Mouse (Mus musculus) gastrocnemius, postnatal 14 days (tissue): Measurements from ENCODE around the gene Foxd4. TPM values are rescaled to one million over a fixed set of nuclear protein-coding genes. Genes with fewer than 3 reads are reported as not detected.

ENCODE experiments used
- DNase-seq: peaks from one replicate; pipeline ENCODE4 v3.0.0; 2021; ENCODE audit warnings: mixed read lengths
- intact Hi-C: fragments of 180-260 bp; cut with DNase I; formaldehyde crosslinking; loops from one replicate; pipeline ENCODE4 v1.15.1; 2025; ENCODE audit warnings: low total_unique reads
- long read RNA-seq, 2 experiments: library from polyadenylated mRNA; stranded (forward); transcript quantifications; one replicate each; pipeline ENCODE4 v2.0.0; 2021
- total RNA-seq, 2 experiments: library from RNA; stranded (reverse); gene quantifications; 2 replicates each; pipeline ENCODE4 v1.2.3; 2021

Foxd4 gene
- total RNA-seq, result not detected
- long read RNA-seq, experiment 1, result 0 reads
- long read RNA-seq, experiment 2, result 0 reads

DNA sequence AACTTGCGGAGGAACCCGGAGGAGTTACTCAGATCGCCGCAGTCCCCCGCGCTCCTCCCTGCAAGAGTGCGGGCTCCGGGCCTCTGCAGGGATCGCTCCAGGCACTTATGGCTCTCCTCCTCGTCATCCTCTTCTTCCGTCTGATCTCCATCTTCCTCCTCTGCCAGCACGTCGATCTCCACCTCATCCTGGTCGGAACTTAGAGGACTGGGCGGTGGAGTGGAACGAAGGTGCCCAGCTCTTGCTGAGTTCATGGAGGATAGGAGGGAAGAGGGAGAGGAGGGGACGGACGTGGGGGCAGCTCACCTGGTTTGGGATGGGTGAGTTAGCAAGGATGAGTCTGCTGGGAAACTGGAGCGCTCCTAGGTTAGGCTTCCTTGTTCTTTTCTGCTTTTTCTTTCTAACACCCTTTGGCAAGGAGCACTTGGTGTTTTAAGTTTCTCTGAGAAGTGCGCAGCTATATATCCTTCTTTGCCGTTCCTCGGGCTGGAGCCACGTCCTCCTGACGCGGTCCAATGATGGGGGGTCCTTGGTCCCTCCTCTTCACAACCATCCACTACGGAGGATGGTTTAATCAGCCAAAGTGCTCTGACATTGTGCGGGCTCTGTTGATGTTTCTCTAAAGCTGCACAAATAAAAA, at the start of gene Foxd4:
Gene Foxd4 (minus strand): TSS at position 617 of the 640 bp plus-strand sequence.
- DNase-seq, result no peak
- intact Hi-C loops, result no loop called here

DNA sequence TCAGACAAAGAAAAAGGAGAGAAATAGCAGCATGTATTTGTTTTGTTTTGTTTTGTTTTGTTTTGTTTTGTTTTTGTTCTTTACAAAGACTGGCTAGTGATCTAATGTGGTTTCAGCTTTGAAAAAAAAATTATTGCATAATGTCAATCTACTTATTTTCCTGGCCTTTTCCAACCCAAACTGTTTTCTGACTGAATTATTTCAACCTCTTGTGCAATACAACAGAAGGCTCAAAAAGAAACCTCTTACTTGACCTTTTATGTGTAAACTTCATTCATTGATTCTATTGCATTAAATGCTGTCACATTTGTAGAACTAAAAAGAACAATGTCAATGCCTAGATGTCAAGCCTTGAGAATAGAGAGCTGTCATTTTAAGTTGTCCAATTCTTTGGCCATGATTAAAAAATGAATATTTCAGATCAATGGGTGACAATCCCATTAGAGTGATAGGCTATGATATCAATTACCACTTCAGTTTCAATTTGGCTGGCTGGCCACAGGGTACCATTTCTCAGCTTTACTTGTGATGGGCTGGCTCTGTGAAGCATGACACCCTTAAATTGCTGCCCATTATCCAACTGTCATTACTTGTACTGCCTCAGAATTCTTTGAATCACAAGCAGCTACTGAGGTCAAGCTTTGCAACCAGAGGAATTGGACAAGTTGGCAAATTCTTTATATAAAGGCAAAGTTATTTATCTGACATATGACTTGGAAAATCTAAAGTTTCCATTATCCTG, 44.7 kb upstream of the Foxd4 start:
- intact Hi-C loops, result no loop called here

DNA sequence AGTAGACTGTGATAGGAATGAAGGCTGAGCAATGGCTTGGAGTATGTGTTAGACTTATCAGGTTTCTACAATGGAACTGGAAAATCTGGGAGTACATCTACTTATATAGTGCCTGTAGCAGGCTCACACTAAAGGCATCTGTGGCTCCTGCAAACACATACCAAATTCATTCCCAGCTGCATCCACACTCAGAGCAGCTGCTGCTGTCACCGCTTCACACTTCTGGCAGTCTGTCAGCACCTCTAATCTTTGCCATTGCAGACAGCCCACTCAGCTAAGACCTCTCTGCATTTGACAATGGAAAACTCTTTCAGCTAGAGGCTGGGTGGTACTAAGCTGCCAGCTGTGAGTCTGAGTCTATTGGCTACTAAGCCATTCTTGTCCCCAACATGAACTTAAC, 36.1 kb upstream of the Foxd4 start:
- peak; percentile 7 for DNase-seq
- intact Hi-C loops, result no loop called here

More for the DNA sequence above, 44.7 kb upstream of the Foxd4 start:
- DNase-seq, result no peak

DNA sequence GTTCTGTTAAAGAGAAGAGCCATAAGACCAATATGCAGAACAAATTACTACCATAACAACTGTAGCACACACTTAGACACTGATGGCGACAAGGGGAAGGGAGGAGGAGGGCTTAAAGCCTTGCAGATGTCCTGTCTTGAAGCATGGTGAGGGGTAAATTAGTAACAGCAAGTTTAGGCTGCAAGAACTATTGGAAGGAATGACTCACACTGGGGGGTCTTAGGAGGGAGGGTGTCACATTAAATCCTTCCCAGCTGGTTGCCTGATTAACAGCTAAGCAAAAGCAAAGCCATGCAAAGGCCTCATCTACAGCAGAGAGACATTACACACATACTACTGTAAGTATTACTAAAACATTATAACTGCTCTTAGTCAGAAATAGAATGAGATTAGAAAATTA, 28.0 kb upstream of the Foxd4 start:
- intact Hi-C loops, result no loop called here
- no peak for DNase-seq

DNA sequence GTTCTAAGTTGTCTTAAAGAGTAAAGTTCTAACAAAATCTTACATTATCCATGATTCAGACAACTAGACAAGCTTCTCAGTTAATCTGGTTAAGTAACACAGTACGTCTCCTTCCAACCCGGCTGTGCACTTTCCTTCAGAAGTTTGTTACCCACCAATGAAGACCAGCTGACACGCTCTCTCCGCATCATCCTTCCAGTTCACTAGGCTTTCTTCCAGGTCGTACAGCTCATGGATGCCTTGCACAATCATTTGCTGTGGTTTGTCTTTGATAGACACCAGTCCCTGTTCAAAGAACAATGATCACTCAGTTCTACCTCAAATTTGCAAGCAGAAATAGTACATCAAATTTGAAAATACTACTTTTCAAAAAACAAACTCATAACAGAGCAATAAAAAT, 19.9 kb upstream of the Foxd4 start:
- intact Hi-C loops, result no loop called here
- no peak for DNase-seq

DNA sequence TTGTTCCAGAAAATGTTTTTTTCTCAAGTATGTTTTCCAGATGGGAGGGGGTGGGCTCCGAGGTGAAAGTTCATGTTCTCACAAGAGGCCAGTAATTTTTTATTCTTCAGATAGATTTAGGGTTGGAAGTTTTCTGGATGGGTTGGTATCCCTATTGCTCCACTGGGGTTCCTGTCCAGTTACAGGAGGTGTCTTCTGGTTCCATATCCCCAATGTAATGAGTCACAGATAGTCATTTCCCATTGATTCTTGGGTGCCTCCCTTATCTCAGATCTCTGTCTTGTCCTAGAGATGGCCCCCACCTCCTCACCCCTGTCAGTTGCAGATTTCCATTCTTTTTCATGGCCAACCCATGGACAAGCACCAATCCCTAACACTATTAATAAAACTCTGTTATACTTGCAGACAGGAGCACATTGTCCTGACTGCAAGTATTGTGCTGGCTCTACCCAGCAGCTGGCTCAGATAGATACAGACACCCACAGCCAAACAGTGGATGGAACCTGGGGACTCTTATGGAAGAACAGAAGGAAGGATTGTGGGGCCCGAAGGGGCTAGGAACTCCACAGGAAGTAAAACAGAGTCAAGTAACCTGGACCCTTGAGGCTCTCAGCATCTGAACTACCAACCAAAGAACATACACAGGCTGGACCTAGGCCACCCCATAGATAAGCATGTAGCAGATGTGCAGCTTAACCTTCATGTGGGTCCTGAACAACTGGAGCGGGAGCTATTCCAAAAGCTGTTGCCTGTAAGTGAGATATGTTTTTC, 7.6 kb upstream of the Foxd4 start:
- DNase-seq, result no peak

DNA sequence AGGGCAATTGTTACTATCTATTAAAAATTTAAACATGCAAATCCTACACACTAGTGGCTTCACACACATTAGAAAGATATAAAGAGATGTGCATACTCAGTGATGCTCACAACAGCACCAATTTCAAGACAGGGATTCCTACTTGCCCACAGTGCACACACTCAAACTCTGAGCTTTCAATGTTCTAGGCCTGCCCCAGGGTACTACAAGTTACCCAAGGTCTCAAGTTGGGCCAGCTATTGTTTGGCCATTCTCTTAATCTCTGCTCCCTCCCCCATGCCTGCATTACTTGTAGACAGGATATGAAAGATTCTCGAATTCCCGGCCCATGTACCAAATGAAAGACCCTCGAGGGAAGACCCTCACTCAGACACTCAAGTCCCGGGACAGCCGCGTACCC, 6.7 kb upstream of the Foxd4 start:
- no peak for DNase-seq
- intact Hi-C loops, result no loop called here

More for the DNA sequence above, 7.6 kb upstream of the Foxd4 start:
- intact Hi-C loops, result no loop called here

DNA sequence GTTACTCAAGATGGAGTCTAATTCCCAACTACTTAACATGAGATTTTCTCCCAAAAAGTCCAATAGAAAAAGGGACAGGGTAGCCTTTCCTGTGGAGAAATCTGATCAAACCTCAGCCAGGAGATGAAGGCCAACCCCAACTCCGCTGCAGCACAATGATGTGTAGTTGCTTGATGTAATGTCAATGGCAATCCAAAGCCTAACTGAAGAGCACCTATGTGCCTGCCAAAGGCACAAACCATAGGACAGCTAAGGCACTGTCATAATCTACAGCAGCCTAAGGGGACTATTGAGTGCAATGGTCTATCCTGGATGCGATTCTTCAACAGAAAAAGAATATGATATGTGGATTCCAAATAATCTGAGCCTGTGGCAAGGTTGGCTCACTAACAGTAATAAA, 1.8 kb upstream of the Foxd4 start:
- intact Hi-C loops, result no loop called here
- DNase-seq, result no peak

DNA sequence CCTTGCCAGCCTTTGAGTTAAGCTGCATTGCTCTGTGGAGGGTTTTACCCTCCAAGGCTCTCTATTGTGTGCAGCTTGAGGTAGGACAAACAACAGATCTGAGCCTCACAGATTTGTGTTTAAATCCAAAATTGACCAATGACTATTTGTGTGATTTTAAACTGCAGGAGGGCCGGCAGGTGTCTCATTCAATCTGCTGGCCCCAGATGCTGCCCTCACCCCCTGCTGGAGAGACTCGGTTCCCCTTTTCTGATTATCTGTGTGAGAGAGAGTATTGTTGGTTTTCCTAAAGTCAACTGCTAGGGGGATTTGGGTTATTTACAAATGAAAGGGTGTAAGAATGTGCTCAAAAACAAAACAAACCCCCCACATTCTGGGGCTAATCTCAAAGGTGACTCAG, 1.3 kb upstream of the Foxd4 start:
- intact Hi-C loops, result no loop called here
- DNase-seq, result no peak

DNA sequence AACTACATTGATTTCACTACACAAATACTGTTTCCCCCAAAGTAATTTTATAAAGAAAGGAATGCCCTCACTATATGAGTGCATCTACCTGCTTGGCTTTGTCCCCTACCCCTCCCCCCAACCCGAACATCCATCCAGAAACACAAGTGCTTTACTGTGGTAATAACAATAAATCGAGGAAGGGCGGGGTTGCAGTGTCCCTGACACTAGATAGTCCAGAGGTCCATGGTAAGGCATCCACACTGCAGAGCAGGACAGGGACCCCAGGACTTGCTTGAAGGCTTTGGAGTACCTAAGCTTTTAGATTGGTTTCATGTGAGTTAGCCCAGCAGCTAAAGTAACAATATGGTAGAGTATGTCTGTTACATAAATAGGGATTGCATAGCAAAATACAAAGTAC, 669 bp upstream of the Foxd4 start:
- no peak for DNase-seq
- intact Hi-C loops, result no loop called here

DNA sequence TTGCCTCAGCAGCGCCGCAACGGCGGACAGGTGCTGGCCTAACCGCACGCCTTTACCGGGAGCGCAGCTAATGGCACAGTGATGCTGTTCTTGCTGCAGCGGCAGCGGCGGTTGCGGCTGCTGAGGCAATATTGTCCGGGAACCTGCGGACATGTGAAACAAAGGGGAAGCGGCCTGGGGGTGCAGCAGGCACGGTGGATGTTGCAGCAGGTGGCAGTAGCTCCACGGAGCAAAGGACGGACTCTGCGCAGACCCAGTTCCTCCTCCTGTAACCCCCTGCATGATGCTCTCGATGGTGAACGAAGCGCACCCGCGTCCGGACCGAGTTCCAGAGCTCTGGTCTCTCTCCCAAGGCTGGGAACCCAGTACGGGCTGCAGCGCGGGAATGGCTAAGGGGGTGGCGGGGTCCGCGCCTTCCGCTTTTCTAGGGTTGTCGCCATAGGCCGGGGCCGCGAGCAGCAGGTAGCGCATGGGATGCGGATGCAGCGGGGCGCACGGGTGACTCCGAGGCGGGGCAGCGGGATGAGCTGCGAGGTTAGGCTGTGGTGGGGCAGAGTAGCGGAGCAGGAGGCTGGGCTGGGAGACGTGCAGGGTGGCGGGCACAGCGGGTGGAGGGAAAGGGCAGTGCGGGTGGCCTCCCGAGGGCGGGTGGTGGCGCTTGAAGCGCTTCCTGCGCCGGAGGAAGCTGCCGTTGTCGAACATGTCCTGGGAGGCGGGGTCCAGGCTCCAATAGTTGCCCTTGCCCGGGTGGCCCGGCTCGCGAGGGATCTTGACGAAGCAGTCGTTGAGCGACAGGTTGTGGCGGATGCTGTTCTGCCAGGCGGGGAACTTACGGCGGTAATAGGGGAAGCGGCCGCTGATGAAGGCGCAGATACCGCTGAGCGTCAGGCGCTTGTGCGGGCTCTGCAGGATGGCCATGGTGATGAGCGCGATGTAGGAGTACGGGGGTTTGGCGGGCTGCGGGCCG, 1.1 kb downstream of the Foxd4 start:
- peak; percentile 9 for DNase-seq
- intact Hi-C loops, result no loop called here

DNA sequence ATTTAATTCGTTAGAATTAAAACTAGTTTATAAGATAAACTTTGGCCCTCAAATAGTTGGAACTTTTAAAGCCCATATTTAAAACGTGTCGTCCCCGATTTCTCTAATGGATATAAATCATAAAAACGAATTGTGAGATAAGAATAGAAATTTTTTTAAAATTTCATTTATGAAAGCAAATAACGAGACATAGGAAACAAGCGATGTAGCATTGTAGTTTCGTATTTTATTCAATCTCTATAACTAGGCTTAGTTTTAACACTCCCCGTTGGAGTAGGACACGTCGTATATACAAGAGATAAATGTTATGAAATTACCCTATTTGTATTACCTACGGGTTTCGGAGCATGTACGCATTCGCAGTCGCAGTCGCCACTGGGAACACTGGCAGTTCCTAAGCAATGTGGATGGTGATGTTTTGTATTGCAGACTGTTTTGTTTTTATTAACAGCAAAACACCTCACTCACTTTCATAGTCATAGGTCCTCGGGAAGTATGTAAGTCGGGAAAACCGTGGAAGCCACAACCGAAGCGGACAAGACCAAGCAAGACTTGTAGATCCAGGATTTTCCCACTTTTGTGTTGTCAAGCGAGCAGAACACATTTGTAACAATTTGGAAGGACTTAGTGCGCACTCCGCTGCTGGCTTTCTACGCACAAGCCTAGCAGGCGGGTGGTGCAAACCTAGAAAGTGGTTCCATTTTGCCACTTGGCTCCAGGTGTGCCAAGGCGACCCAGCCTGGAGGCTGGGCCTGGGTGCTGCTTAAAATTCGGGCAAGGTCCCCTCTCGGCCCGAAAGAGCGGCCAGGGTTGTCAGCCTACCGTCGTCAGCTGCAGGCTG, 2.0 kb downstream of the Foxd4 start:
- intact Hi-C loops, result no loop called here
- no peak for DNase-seq

DNA sequence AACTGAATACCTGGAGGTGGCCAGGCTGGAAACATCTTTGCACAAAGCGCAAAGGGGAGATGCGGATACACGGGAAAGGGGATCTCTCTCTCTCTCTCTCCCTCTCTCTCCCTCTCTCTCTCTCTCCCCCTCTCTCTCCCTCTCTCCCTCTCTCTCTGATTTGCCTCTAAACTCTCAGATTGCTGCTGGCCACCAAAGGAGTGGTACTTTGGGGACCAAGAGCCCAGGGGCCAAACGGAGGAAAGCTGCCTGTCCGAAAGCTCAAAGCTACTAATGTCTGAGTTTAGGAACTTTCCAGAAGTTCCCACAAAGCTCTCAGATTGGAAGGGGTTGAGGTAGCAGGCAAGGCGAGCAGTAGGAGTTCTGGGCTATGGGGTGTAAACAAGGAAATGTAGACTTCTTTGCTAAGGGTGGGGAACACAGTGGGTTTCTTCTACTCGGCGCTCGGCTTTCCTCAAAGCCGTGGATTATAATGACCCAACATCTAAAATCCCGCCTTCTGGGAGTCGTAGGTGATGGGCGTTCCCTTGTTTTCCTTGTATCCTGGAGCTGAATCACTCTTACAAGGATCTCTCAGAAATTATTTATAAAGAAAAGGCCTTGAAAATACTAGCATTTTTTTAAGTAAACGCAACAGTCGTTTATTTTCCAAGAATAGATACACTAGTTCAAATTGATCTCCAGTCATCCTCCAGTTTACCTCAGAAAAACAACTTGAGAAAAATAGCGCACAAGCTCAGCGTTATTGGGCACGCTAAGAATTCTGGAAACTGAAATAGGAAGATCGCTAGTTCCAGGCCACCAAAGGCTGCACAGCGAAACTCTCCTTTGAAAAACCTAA, 2.9 kb downstream of the Foxd4 start:
- intact Hi-C loops, result no loop called here

DNA sequence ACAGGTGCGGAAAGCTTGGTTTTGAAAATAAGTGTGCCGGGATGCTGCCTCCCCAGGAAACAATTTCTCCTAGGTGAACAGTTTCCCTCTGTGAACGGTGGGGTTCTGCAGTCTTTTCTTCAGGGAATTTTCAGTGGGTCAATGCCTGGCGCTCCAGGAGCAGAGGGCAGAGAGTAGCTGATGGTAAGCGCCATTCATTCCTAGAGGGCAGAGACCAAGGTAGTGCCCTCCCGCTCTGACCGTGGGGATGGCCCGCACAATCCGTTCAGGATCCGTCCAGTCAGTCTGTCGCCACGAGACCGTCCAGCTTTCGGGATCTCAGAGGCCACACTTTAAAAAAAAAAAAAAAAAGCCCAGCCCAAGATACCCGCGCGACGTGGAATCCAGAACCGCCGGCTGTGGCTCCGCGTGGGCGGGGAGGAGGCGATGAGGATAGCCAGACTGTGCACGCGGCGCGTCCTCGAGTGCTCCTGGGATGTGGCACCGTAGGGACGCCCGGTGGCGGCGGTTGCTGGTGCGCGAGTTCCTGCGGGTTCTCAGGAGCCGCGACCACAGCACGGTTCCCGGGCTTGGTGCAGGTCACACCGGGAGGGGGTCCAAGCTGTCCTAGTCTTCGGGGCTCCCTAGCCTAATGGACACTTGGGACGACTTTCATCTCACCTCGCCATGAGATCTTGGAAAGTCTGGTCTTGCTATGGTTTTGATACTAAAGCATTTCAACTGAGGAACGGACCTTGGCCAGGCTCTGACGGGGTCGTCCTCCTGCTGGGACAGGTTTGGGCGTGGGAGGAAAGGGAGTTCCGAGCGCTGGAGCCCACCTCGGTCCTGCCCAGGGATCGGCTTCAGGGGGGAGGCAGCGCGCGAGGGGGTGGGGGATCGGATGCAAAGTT, 3.7 kb downstream of the Foxd4 start:
- DNase-seq, result no peak
- intact Hi-C loops, result no loop called here

More for the DNA sequence above, 2.9 kb downstream of the Foxd4 start:
- no peak for DNase-seq

DNA sequence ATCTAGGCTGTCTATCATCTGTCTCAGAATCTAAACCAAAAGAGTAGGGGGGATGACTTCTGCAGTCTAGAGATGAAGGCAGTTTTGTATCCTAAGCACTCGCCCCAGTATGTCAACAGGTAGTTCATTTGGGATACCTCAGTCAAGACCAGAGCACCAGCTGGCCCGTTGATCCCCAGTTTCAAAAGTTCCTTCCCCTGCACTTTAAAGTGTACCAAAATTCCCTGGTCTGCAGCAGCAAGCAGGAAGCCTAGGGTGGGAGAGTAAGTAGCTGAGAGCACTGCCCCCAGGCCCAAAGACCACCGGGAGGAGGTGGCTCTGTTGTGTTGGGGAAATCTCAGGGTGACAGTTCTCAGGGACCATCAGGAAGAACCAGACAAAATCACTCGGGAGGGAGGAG, 4.5 kb downstream of the Foxd4 start:
- intact Hi-C loops, result no loop called here

DNA sequence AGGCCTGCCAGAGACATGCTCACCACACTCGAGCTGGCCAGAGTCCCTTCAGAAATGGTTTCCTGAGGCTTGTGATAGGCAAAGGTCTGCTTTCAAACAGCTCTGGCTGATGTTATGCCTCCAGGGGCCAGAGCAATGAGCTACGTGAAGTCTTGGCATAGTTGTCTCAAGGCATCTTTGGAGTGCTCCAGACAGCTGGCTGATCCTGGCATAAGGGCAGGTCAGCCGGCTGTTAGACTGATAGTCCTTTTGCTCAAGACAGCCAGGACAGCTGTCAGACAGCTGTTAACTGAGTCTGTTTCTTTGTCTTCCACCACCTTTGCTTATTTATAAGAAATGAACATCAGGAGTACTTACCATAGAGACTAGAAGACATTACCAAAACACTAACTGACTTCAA, 14.1 kb downstream of the Foxd4 start:
- intact Hi-C loops, result no loop called here
- no peak for DNase-seq

More for the DNA sequence above, 4.5 kb downstream of the Foxd4 start:
- DNase-seq, result no peak

DNA sequence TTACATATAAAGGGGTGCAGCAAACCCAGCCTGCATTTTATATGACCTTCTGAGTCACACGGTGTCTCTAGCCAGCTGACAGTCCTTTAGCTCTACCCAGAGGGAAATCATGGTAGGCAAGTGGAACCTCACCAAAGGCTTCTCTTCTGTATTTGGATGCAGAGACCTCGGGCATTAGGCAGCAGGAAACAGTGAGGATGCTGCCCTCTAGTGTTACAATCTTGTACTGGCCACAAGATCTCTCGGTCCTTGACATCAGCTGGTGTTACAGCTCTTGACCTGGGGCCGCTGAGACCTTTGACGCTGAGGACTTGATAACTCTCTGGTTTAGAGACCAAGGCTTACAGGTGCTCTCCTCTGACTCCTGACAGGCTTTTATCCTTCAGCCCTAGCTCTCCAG, 15.5 kb downstream of the Foxd4 start:
- DNase-seq, result peak; percentile 22
- intact Hi-C loops, result no loop called here
